Mouse (Mus musculus) kidney, postnatal 25 days (tissue): Measurements from ENCODE around the gene Unc5cl.
A peak's percentile ranks its signal among the peaks of the same experiment; 100 is the strongest.

Experiments
- DNase-seq, 2 experiments: peaks; one replicate each; pipeline ENCODE4 v3.0.0; 2021; ENCODE audit warnings: mixed read lengths in 2 of 2

Unc5cl gene

GRCm38 (mm10) chr17:48454688-48455087 lies at the start of gene Unc5cl:
Gene Unc5cl, plus strand, starts transcription at chr17:48454901.
- no peak for DNase-seq

GRCm38 (mm10) chr17:48407154-48407553 lies 47.5 kb upstream of the Unc5cl start:
- no peak for DNase-seq

GRCm38 (mm10) chr17:48407910-48408525 lies 46.7 kb upstream of the Unc5cl start:
- no peak for DNase-seq

GRCm38 (mm10) chr17:48408526-48409291 lies 46.0 kb upstream of the Unc5cl start:
- peak; percentile 73 to 88 for DNase-seq

- DNase-seq = peak; percentile 99 to 100
These were observed 45.1 kb upstream of the Unc5cl start, which contains the start of the genes Nfya and Oard1 for GRCm38 (mm10) chr17:48409380-48410298. Gene Nfya, minus strand, starts transcription at chr17:48409906. Gene Oard1, plus strand, starts transcription at chr17:48410014.

GRCm38 (mm10) chr17:48410299-48410785 lies 44.4 kb upstream of the Unc5cl start:
- DNase-seq = no peak

- DNase-seq = no peak
These were observed 43.5 kb upstream of the Unc5cl start for GRCm38 (mm10) chr17:48411241-48411640.

- DNase-seq = peak in 1 of 2 experiments; percentile 43
These were observed 38.7 kb upstream of the Unc5cl start for GRCm38 (mm10) chr17:48416011-48416410.

GRCm38 (mm10) chr17:48416425-48417195 lies 38.1 kb upstream of the Unc5cl start:
- peak; percentile 80 to 81 for DNase-seq

- no peak for DNase-seq
These were observed 37.2 kb upstream of the Unc5cl start for GRCm38 (mm10) chr17:48417521-48417920.

- peak; percentile 55 to 73 for DNase-seq
These were observed 36.5 kb upstream of the Unc5cl start for GRCm38 (mm10) chr17:48418174-48418573.

- DNase-seq = no peak
These were observed 35.9 kb upstream of the Unc5cl start for GRCm38 (mm10) chr17:48418781-48419180.

- no peak for DNase-seq
These were observed 35.1 kb upstream of the Unc5cl start for GRCm38 (mm10) chr17:48419571-48419970.

GRCm38 (mm10) chr17:48424237-48424636 lies 30.5 kb upstream of the Unc5cl start:
- DNase-seq = peak; percentile 47 to 80

- no peak for DNase-seq
These were observed 28.7 kb upstream of the Unc5cl start for GRCm38 (mm10) chr17:48425823-48426612.

- peak in 1 of 2 experiments; percentile 42 for DNase-seq
These were observed 27.5 kb upstream of the Unc5cl start for GRCm38 (mm10) chr17:48426991-48427750.

GRCm38 (mm10) chr17:48427852-48428530 lies 26.7 kb upstream of the Unc5cl start:
- DNase-seq = peak in 1 of 2 experiments; percentile 38

GRCm38 (mm10) chr17:48430394-48430793 lies 24.3 kb upstream of the Unc5cl start:
- DNase-seq = no peak

- DNase-seq = no peak
These were observed 23.6 kb upstream of the Unc5cl start for GRCm38 (mm10) chr17:48431054-48431453.
